Mouse (Mus musculus) liver, postnatal 0 days (tissue): Measurements from ENCODE around the gene Tns1.

ENCODE experiments used
- CTCF ChIP-seq: sonication (generic); IDR thresholded peaks from 2 replicates; pipeline ENCODE4 v1.5.1; 2016; ENCODE audit warnings: antibody characterized with exemption, low read depth
- EP300 ChIP-seq: IDR thresholded peaks from 2 replicates; pipeline ENCODE4 v1.6.1; 2016; ENCODE audit warnings: antibody characterized with exemption, low read depth, mild to moderate bottlenecking

DNA sequence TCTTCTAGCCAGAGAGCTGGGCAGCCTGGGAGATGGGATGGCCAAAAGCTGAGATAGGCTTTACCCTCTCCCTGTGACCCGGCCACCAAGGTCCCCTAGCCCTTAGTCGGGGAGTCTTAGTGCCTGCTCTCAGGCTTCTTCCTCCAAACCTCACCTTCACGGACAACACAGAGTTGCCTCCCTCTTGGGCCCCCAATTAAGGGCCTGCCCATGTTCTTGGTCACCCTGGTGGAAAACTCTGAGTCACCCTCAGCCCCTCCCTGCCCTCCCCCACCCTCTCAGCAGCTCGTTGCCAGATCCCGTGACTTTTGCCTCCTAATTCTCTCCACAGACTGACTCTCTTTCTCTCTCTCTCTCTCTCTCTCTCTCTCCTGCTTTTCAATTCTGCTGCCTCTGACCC lies 39.5 kb downstream of the Tns1 start:
- TF ChIP-seq CTCF: no peak
- no peak for TF ChIP-seq EP300
